Mouse (Mus musculus): ENCODE data around the gene Thumpd2. TPM values are rescaled to one million over a fixed set of nuclear protein-coding genes. Genes with fewer than 3 reads are reported as not detected.

Thumpd2 gene
- polyA plus RNA-seq, 1 experiment from 2014 or later = 9.7 TPM

GRCm38 (mm10) chr17:81017132-81017531, 47.8 kb downstream of the Thumpd2 start:
- WGBS = 33% methylated on average over 1 of the region's 1 CpGs
- 0 out of 2 replicates have a peak overlapping the region, but pooled peaks have one; percentile 18 for H3K27ac ChIP-seq
- no peak overlapping the region for H3K4me2 ChIP-seq
- no peak overlapping the region for H3K9ac ChIP-seq
- H3K36me3 ChIP-seq = no peaks in the 10 kb centered on the region
- no peaks in the 10 kb centered on the region for H3K27me3 ChIP-seq
- no peak overlapping the region for H3K4me3 ChIP-seq
- no peaks in the 10 kb centered on the region for H3K9me3 ChIP-seq
- H3K4me1 ChIP-seq (replicated peaks) = peaks cover 13% of the 10 kb centered on the region
- peak; percentile 60 for ATAC-seq (ENCODE audit: low FRiP score)

GRCm38 (mm10) chr17:81015814-81016447, 49.0 kb downstream of the Thumpd2 start:
- Histone ChIP-seq H3K36me3 (no peaks in the 10 kb centered on the region), H3K4me3 (no peak overlapping the region), H3K4me1 (replicated peaks) (peaks cover 19% of the 10 kb centered on the region), H3K9ac (no peak overlapping the region), H3K9me3 (no peaks in the 10 kb centered on the region), H3K27me3 (no peaks in the 10 kb centered on the region), H3K27ac (no peak overlapping the region), H3K4me2 (no peak overlapping the region)
- ATAC-seq (ENCODE audit: low FRiP score) = peak; percentile 34; the same call in 1 of the 2 replicates
- WGBS = 49% methylated on average over 4 of the region's 4 CpGs

GRCm38 (mm10) chr17:81010844-81011685, 53.8 kb downstream of the Thumpd2 start:
- WGBS = 75% methylated on average over 18 of the region's 18 CpGs
- H3K27ac ChIP-seq = peak overlapping the region; percentile 70
- no peaks in the 10 kb centered on the region for H3K9me3 ChIP-seq
- ATAC-seq (ENCODE audit: low FRiP score) = no peak
- H3K9ac ChIP-seq = no peak overlapping the region
- H3K4me1 ChIP-seq (replicated peaks) = peaks cover 18% of the 10 kb centered on the region
- no peak overlapping the region for H3K4me2 ChIP-seq
- H3K36me3 ChIP-seq = peaks cover 3% of the 10 kb centered on the region; the same call in 1 of the 2 replicates
- no peaks in the 10 kb centered on the region for H3K27me3 ChIP-seq
- no peak overlapping the region for H3K4me3 ChIP-seq

- Histone ChIP-seq H3K4me2 (no peak overlapping the region), H3K27me3 (no peaks in the 10 kb centered on the region), H3K27ac (0 out of 2 replicates have a peak overlapping the region, but pooled peaks have one; percentile 20), H3K36me3 (peaks cover 3% of the 10 kb centered on the region; the same call in 1 of the 2 replicates), H3K4me3 (no peak overlapping the region), H3K4me1 (replicated peaks) (peaks cover 24% of the 10 kb centered on the region), H3K9ac (no peak overlapping the region), H3K9me3 (no peaks in the 10 kb centered on the region)
- 45% methylated on average over 3 of the region's 3 CpGs for WGBS
- peak; percentile 31; the same call in 1 of the 2 replicates for ATAC-seq (ENCODE audit: low FRiP score)
Observed at GRCm38 (mm10) chr17:81010199-81010598, 54.7 kb downstream of the Thumpd2 start.

GRCm38 (mm10) chr17:81009112-81009511, 55.8 kb downstream of the Thumpd2 start:
- H3K4me3 ChIP-seq = no peak overlapping the region
- ATAC-seq (ENCODE audit: low FRiP score) = no peak
- H3K4me2 ChIP-seq = no peak overlapping the region
- WGBS = 94% methylated on average over 10 of the region's 10 CpGs
- peaks cover 3% of the 10 kb centered on the region; the same call in 1 of the 2 replicates for H3K36me3 ChIP-seq
- H3K9ac ChIP-seq = no peak overlapping the region
- H3K9me3 ChIP-seq = no peaks in the 10 kb centered on the region
- no peaks in the 10 kb centered on the region for H3K27me3 ChIP-seq
- H3K27ac ChIP-seq = no peak overlapping the region
- H3K4me1 ChIP-seq (replicated peaks) = peaks cover 28% of the 10 kb centered on the region

GRCm38 (mm10) chr17:81005292-81005691, 59.6 kb downstream of the Thumpd2 start:
- ATAC-seq (ENCODE audit: low FRiP score) = no peak
- no peak overlapping the region for H3K4me3 ChIP-seq
- 60% methylated on average over 8 of the region's 8 CpGs for WGBS

GRCm38 (mm10) chr17:81004454-81004853, 60.4 kb downstream of the Thumpd2 start:
- Histone ChIP-seq H3K27me3 (no peaks in the 10 kb centered on the region), H3K4me3 (no peak overlapping the region), H3K9ac (no peak overlapping the region), H3K4me2 (no peak overlapping the region), H3K9me3 (no peaks in the 10 kb centered on the region), H3K4me1 (replicated peaks) (peaks cover 17% of the 10 kb centered on the region), H3K27ac (0 out of 2 replicates have a peak overlapping the region, but pooled peaks have one; percentile 35), H3K36me3 (peaks cover 3% of the 10 kb centered on the region; the same call in 1 of the 2 replicates)
- WGBS = 83% methylated on average over 11 of the region's 11 CpGs
- no peak for ATAC-seq (ENCODE audit: low FRiP score)

More at GRCm38 (mm10) chr17:81005292-81005691, 59.6 kb downstream of the Thumpd2 start:
- no peaks in the 10 kb centered on the region for H3K27me3 ChIP-seq
- H3K27ac ChIP-seq = peak overlapping the region; percentile 35; the same call in 1 of the 2 replicates
- peaks cover 24% of the 10 kb centered on the region for H3K4me1 ChIP-seq (replicated peaks)
- peaks cover 3% of the 10 kb centered on the region; the same call in 1 of the 2 replicates for H3K36me3 ChIP-seq
- H3K9ac ChIP-seq = no peak overlapping the region
- H3K4me2 ChIP-seq = no peak overlapping the region
- no peaks in the 10 kb centered on the region for H3K9me3 ChIP-seq

GRCm38 (mm10) chr17:81002130-81002529, 62.8 kb downstream of the Thumpd2 start:
- H3K4me1 ChIP-seq (replicated peaks) = peaks cover 20% of the 10 kb centered on the region
- H3K27me3 ChIP-seq = no peaks in the 10 kb centered on the region
- H3K36me3 ChIP-seq = peaks cover 3% of the 10 kb centered on the region; the same call in 1 of the 2 replicates
- H3K27ac ChIP-seq = no peak overlapping the region
- WGBS = 85% methylated on average over 5 of the region's 5 CpGs
- no peak overlapping the region for H3K4me3 ChIP-seq
- H3K9me3 ChIP-seq = no peaks in the 10 kb centered on the region
- no peak for ATAC-seq (ENCODE audit: low FRiP score)
- no peak overlapping the region for H3K9ac ChIP-seq
- no peak overlapping the region for H3K4me2 ChIP-seq

- Histone ChIP-seq H3K36me3 (peaks cover 6% of the 10 kb centered on the region), H3K9me3 (no peaks in the 10 kb centered on the region), H3K4me2 (no peak overlapping the region), H3K27ac (no peak overlapping the region), H3K9ac (no peak overlapping the region), H3K27me3 (no peaks in the 10 kb centered on the region), H3K4me1 (replicated peaks) (peaks cover 20% of the 10 kb centered on the region), H3K4me3 (no peak overlapping the region)
- no peak for ATAC-seq (ENCODE audit: low FRiP score)
- 52% methylated on average over 4 of the region's 4 CpGs for WGBS
Observed at GRCm38 (mm10) chr17:81001647-81002046, 63.2 kb downstream of the Thumpd2 start.

- Histone ChIP-seq H3K4me3 (no peak overlapping the region), H3K9me3 (no peaks in the 10 kb centered on the region), H3K36me3 (peaks cover 9% of the 10 kb centered on the region), H3K27ac (no peak overlapping the region), H3K4me1 (replicated peaks) (peaks cover 20% of the 10 kb centered on the region), H3K4me2 (no peak overlapping the region), H3K9ac (no peak overlapping the region), H3K27me3 (no peaks in the 10 kb centered on the region)
- 60% methylated on average over 12 of the region's 12 CpGs for WGBS
- ATAC-seq (ENCODE audit: low FRiP score) = no peak
Observed at GRCm38 (mm10) chr17:81001010-81001409, 63.9 kb downstream of the Thumpd2 start.

GRCm38 (mm10) chr17:80998958-80999357, 65.9 kb downstream of the Thumpd2 start:
- ATAC-seq (ENCODE audit: low FRiP score) = peak; percentile 24; the same call in 1 of the 2 replicates

GRCm38 (mm10) chr17:80997226-80997625, 67.7 kb downstream of the Thumpd2 start:
- no peak overlapping the region for H3K4me2 ChIP-seq
- H3K4me3 ChIP-seq = no peak overlapping the region
- no peaks in the 10 kb centered on the region for H3K27me3 ChIP-seq
- no peak overlapping the region for H3K9ac ChIP-seq
- H3K9me3 ChIP-seq = no peaks in the 10 kb centered on the region
- H3K36me3 ChIP-seq = peaks cover 9% of the 10 kb centered on the region
- 89% methylated on average over 2 of the region's 2 CpGs for WGBS
- no peak for ATAC-seq (ENCODE audit: low FRiP score)
- H3K4me1 ChIP-seq (replicated peaks) = peaks cover 21% of the 10 kb centered on the region; the same call in 1 of the 2 replicates
- H3K27ac ChIP-seq = no peak overlapping the region

More at GRCm38 (mm10) chr17:80998958-80999357, 65.9 kb downstream of the Thumpd2 start:
- WGBS = 51% methylated on average over 6 of the region's 6 CpGs
- Histone ChIP-seq H3K9me3 (no peaks in the 10 kb centered on the region), H3K4me3 (no peak overlapping the region), H3K9ac (no peak overlapping the region), H3K4me1 (replicated peaks) (peaks cover 12% of the 10 kb centered on the region; the same call in 1 of the 2 replicates), H3K27ac (no peak overlapping the region), H3K36me3 (peaks cover 9% of the 10 kb centered on the region), H3K27me3 (no peaks in the 10 kb centered on the region), H3K4me2 (no peak overlapping the region)

All from hindbrain, embryonic 13.5 days (tissue).